Mouse (Mus musculus): Measurements from ENCODE around the gene Lurap1l. TPM values are rescaled to one million over a fixed set of nuclear protein-coding genes. Genes with fewer than 3 reads are reported as not detected.

Lurap1l gene
- polyA plus RNA-seq, 3 experiments from 2014 or later, result not detected

Other genes starting within 250 kb of the Lurap1l start
- gene Tyrp1, start 76.5 kb upstream of the Lurap1l start, polyA plus RNA-seq (2017; shearing (Covaris generic)), result not detected